Mouse (Mus musculus) 3T3-L1 (cell line): Measurements from ENCODE around the gene Slc43a1.

Experiments
- DNase-seq: peaks from one replicate; pipeline ENCODE4 v3.0.0-alpha.2; 2015; ENCODE audit warnings: low read depth, low spot score

Slc43a1 gene

GRCm38 (mm10) chr2:84831666-84832391 is 6.8 kb upstream of the Slc43a1 start:
- peak; percentile 96 for DNase-seq

GRCm38 (mm10) chr2:84837107-84837506 is 1.5 kb upstream of the Slc43a1 start:
- DNase-seq, result no peak

- no peak for DNase-seq
Observed at GRCm38 (mm10) chr2:84837817-84838592, 645 bp upstream of the Slc43a1 start.

- no peak for DNase-seq
Observed at GRCm38 (mm10) chr2:84838993-84839980, 637 bp downstream of the Slc43a1 start.

DNA sequence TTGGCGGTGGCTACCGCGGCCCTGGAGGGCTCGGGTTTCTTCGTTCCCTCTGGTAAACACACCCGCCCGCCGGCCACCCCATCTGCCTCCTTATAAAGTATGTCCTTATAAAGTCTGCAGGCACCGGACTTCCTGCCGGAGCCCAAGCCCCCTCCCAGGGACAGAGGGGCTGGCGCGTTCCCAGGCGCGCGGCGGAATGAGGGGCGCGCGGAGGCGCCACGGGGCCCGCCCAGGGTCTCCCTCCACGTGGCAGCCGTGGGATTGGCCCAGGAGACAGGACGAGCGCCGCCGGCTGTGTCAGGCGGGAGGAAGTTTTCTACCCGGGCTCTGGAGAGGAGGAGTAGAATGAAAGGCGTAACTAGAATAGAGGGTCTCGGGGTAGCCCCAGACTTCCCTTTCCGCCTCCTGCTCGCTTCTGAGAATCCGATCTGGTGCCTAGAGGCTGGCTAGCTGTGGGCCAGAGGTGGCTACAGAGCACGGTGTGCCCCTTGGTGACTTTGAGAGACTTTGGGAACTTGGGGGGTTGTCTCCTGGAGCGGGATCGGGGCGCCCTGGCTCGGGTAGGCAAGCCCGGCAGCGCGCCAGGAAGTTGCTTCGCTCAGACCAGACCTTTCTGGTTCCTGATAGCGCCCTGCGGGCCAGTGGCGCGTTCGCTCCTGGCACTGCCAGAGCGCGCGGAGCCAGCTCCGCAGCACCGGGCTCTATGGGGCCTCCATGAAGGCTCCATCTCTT is 1.5 kb downstream of the Slc43a1 start:
- DNase-seq, result no peak

DNA sequence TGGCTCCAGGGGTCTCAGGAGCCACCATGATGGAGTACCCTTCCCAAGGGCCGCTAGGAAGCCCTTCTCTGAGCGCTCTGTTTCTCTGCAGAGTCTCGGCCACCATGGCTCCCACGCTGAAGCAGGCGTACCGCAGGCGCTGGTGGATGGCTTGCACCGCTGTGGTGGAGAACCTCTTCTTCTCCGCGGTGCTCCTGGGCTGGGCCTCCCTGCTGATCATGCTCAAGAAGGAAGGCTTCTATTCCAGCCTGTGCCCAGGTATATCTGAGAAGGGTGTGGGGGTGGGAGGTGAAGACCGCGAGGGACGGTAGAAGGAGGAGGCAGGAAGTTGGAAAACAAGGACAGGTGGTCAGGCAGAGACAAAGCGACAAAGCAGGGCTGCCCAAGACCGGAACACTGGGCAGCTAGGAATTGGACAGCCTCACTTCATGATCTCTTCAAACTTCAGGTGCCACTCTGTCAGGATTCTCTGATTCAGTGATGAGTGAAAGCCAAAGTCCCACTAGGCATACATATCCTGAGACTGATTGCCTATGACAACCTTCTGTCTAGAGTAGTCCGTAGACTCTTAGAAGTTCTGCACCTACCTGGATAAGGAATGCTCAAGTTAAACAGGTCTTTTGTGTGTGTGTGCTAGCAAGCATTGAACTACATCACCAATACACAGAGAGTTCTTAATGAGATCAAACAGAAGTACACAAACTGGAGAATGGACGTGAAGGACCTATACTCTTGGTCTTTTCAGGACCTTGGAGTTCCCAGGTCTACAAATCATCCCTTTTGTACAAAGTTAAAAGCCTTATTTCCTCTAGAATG is 2.3 kb downstream of the Slc43a1 start:
- no peak for DNase-seq

DNA sequence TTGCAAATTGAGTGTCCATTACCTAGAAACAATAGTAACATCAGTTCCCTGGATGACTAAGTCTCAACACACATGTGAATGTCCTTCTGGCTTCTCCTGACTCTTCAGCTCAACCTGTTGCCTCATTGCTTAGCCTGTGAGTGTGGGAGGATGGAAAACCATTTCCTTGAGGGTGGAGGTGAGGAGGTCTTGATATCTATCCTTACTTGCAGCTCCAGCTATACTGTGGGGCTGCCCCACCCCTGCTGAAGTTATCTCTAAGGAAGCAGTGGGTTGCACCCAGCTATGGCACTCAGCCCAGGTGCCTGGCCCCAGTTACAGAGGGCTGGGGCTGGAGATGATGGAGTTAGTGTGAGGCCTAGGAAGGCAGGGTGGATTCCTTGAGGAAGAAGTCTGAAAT is 3.3 kb downstream of the Slc43a1 start:
- no peak for DNase-seq

- no peak for DNase-seq
Observed at GRCm38 (mm10) chr2:84843654-84844053, 5.0 kb downstream of the Slc43a1 start.

- no peak for DNase-seq
Observed at GRCm38 (mm10) chr2:84845226-84845625, 6.6 kb downstream of the Slc43a1 start.

GRCm38 (mm10) chr2:84850407-84851129 is 11.9 kb downstream of the Slc43a1 start:
- no peak for DNase-seq

- DNase-seq, result no peak
Observed at GRCm38 (mm10) chr2:84851130-84852040, 12.7 kb downstream of the Slc43a1 start.

GRCm38 (mm10) chr2:84855732-84856131 is 17.1 kb downstream of the Slc43a1 start:
- DNase-seq, result peak; percentile 78

DNA sequence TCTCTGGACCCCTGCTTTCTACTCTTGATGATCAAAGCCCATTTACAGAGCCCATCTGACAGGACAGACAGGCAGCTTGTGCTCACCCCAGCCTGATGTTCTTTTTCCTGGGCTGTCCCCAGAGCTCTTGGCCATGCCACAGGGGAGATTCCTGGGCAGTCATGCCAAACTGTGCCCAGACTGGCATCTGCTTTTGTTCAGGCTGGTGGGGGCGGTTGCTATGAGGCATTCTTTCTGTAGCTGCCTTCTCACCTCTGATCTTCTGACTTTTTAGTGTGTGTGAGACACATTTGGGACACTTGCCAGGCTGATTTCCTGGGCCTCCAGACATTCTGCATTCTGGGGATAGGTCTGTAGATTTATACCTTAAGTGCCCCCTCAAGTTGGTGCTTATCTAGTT is 19.9 kb downstream of the Slc43a1 start:
- DNase-seq, result peak; percentile 66

- peak; percentile 99 for DNase-seq
Observed at GRCm38 (mm10) chr2:84859991-84860780, 21.5 kb downstream of the Slc43a1 start.

DNA sequence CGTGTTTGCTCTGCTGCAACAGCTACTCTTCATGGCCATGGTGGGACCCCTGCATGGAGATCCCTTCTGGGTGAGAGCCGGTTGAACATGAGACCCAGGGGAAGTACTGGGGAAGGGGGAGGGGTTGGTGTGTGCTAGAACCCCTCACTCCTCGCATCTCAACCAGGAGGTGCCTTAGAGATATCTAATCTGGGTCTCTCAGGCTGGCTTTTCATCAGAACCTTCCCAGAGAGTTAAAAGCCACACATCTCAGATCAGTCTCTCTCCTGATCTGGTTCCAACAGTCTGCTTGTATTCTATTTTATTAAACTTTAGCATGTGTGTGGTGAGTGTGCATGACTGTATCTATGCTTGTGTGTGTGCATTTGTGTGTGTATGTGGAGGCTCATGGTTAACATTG is 22.8 kb downstream of the Slc43a1 start:
- no peak for DNase-seq

DNA sequence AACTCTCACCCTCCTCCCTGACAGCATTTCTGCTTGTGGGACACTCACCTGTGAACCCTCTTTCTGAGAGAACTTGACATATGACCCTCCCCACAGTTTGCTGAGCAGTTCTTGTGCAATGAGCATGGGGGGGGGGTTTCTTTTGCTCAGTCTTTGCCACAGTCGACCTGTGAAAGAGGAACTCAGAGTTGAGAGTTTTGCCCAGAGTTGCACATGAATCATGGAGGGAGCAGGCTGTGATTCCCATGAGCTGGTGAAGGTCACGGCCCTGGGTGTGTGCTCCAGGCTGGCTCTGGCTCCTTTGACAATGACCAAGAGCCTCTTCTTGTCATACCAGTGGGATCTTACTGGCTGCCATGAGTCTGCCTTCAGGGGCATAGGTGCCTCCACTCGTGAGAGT is 23.6 kb downstream of the Slc43a1 start:
- DNase-seq, result no peak

DNA sequence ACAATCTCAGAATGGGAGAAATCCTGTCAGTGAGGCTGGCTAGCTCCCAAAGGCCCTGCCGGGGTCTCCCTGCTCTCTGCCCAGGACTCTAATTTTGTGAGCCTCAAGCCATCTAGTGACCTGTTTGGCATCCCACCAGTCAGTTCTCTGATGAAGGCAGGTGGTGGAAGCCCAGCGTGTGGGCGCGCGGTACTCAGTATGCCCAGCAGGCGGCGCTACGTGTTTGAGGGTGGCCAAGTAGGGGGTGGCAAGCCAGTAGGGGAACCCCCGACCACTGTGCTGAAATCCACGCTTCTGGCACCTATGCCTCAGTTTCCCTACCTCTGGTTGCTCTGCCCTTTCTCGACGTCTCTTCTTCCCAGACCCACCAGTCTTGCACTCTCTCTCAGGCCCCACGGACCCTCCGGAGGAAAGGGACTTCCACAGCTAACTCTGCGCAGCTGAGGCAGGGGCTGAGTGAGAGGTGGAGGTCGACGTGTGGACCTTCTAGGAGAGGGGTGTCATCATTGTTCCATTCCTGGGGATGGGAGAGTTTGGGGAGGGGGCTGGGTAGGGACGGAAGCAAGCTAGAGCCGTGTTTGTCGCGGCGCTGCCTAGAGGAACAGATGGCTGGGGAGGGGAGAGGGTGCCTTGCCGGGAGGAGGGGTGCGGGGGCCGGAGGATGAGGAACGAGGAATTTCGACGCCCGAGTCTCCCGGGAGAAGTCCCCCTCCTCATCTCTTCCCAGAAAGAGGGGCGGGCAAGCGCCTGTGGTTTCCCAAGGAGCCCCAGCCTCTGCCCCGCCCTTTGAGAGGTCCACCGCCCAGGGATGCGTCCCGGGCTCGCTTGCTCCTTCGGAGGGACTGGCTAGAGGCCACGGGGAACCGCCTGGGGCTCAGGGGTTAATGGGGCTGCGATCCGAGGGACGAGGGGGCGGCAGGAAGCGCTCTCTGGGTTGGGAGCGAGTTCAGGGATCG is 27.2 kb downstream of the Slc43a1 start:
- DNase-seq, result no peak
